Mouse (Mus musculus): ENCODE measurements at regions not wholly inside any gene's neighbourhood (a gene's known extent, or its start where the extent isn't known, plus 50 kb on each side); places are given as distances from the start of the nearest gene placed in this dataset.

GRCm38 (mm10) chr1:91677062-91677461 lies 124.2 kb upstream of the Twist2 start:
- no peak for DNase-seq (ENCODE audit: low spot score in 2 of 2)

GRCm38 (mm10) chr1:91678789-91679188 lies 122.5 kb upstream of the Twist2 start:
- DNase-seq (ENCODE audit: low spot score in 2 of 2): no peak

GRCm38 (mm10) chr1:91685031-91685430 lies 116.2 kb upstream of the Twist2 start:
- DNase-seq (ENCODE audit: low spot score in 2 of 2): no peak

- DNase-seq (ENCODE audit: low spot score in 2 of 2): no peak
Observed at GRCm38 (mm10) chr1:91685789-91686188, 115.5 kb upstream of the Twist2 start.

GRCm38 (mm10) chr1:91691601-91692000 lies 109.7 kb upstream of the Twist2 start:
- no peak for DNase-seq (ENCODE audit: low spot score in 2 of 2)

GRCm38 (mm10) chr1:91692709-91693460 lies 108.4 kb upstream of the Twist2 start:
- DNase-seq (ENCODE audit: low spot score in 2 of 2): no peak

- no peak for DNase-seq (ENCODE audit: low spot score in 2 of 2)
Observed at GRCm38 (mm10) chr1:91697053-91697452, 104.2 kb upstream of the Twist2 start.

GRCm38 (mm10) chr1:91701475-91701874 lies 99.8 kb upstream of the Twist2 start:
- no peak for DNase-seq (ENCODE audit: low spot score in 2 of 2)

GRCm38 (mm10) chr1:91702021-91702420 lies 99.2 kb upstream of the Twist2 start:
- DNase-seq (ENCODE audit: low spot score in 2 of 2): no peak

GRCm38 (mm10) chr1:91702737-91703136 lies 98.5 kb upstream of the Twist2 start:
- no peak for DNase-seq (ENCODE audit: low spot score in 2 of 2)

GRCm38 (mm10) chr1:91705451-91705850 lies 95.8 kb upstream of the Twist2 start:
- DNase-seq (ENCODE audit: low spot score in 2 of 2): no peak

- DNase-seq (ENCODE audit: low spot score in 2 of 2): no peak
Observed at GRCm38 (mm10) chr1:91708550-91709243, 92.6 kb upstream of the Twist2 start.

- DNase-seq (ENCODE audit: low spot score in 2 of 2): no peak
Observed at GRCm38 (mm10) chr1:91709244-91709600, 92.0 kb upstream of the Twist2 start.

GRCm38 (mm10) chr1:91713131-91713530 lies 88.1 kb upstream of the Twist2 start:
- no peak for DNase-seq (ENCODE audit: low spot score in 2 of 2)

- no peak for DNase-seq (ENCODE audit: low spot score in 2 of 2)
Observed at GRCm38 (mm10) chr1:91714266-91714665, 87.0 kb upstream of the Twist2 start.

- no peak for DNase-seq (ENCODE audit: low spot score in 2 of 2)
Observed at GRCm38 (mm10) chr1:91715341-91715740, 85.9 kb upstream of the Twist2 start.

- DNase-seq (ENCODE audit: low spot score in 2 of 2): no peak
Observed at GRCm38 (mm10) chr1:91715791-91716190, 85.5 kb upstream of the Twist2 start.

GRCm38 (mm10) chr1:91716836-91717235 lies 84.4 kb upstream of the Twist2 start:
- DNase-seq (ENCODE audit: low spot score in 2 of 2): no peak

- DNase-seq (ENCODE audit: low spot score in 2 of 2): no peak
Observed at GRCm38 (mm10) chr1:91717961-91718360, 83.3 kb upstream of the Twist2 start.

GRCm38 (mm10) chr1:91729246-91729645 lies 72.0 kb upstream of the Twist2 start:
- DNase-seq (ENCODE audit: low spot score in 2 of 2): no peak

- DNase-seq (ENCODE audit: low spot score in 2 of 2): no peak
Observed at GRCm38 (mm10) chr1:91730281-91730680, 71.0 kb upstream of the Twist2 start.

GRCm38 (mm10) chr1:91731703-91732102 lies 69.6 kb upstream of the Twist2 start:
- DNase-seq (ENCODE audit: low spot score in 2 of 2): no peak

- DNase-seq (ENCODE audit: low spot score in 2 of 2): no peak
Observed at GRCm38 (mm10) chr1:91732461-91732861, 68.8 kb upstream of the Twist2 start.

All from gastrocnemius, adult 8-10 months (tissue).